Mouse (Mus musculus): ENCODE data around the gene Lmbr1.

Lmbr1 gene

DNA sequence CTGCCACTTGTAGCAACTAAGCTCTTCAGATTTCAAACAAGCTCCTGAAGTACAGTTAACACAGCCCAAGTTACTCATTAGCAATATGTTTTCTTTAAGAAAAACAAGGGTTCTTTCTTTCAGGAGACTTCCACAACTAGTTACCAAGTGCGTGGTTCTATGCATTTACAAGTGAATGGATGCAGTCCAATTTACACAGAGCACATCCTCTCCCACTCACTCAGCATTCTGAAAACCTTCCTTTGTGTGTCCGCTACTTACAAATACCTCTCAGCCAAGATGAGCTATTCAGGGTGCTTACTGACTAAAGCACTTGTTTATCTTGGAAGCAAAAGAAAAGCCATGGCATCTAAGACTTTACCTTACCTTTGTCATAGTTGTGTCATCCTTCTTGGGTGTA lies 124.3 kb downstream of the Lmbr1 start:
- no peak for DNase-seq (ENCODE audit: low spot score)

- DNase-seq (ENCODE audit: low spot score), result no peak
Observed at GRCm38 (mm10) chr5:29251496-29251873, 126.7 kb downstream of the Lmbr1 start.

GRCm38 (mm10) chr5:29250795-29251495 lies 127.2 kb downstream of the Lmbr1 start:
- no peak for DNase-seq (ENCODE audit: low spot score)

GRCm38 (mm10) chr5:29244769-29245168 lies 133.4 kb downstream of the Lmbr1 start:
- DNase-seq (ENCODE audit: low spot score), result peak; percentile 12

GRCm38 (mm10) chr5:29238379-29238778 lies 139.8 kb downstream of the Lmbr1 start:
- no peak for DNase-seq (ENCODE audit: low spot score)

DNA sequence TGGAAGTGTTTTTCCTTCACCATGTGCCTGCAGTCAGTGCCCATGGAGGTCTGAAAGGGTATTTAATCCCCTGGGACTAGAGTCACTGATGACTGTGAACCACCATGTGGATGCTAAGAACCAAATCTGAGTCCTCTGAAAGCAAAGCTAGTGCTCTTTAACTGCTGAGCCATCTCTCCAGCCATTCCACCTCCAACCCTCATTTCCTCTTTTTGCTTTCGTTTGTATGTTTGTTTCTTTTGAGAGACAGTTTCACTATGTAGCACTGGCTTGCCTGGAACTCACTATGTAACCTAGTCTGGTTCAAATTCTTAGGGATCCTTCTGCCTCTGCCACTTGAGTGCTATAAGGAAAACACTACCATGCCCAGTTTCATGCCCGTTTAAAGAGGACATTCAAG lies 147.7 kb downstream of the Lmbr1 start:
- no peak for DNase-seq (ENCODE audit: low spot score)

- no peak for DNase-seq (ENCODE audit: low spot score)
Observed at GRCm38 (mm10) chr5:29224089-29224488, 154.1 kb downstream of the Lmbr1 start.

DNA sequence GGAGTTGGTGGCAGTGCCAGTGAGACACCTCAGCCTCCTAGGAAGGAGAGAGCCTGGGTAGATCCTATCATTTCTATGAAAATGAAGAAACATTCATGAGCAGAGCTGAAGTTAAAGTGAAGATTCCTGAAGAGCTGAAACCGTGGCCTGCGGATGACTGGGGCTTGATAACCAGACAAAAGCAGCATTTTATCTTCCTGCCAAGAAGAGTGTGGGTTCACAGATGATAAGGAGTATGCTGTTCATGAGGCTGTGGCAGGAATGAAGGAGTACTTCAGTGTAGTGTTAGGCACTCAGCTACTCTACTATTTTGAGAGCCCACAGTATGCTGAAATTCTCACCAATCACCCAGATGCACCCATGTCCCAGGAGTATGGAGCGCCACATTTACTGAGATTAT lies 160.2 kb downstream of the Lmbr1 start:
- DNase-seq (ENCODE audit: low spot score), result no peak

GRCm38 (mm10) chr5:29211980-29212555 lies 166.1 kb downstream of the Lmbr1 start:
- no peak for DNase-seq (ENCODE audit: low spot score)

GRCm38 (mm10) chr5:29205690-29206089 lies 172.5 kb downstream of the Lmbr1 start:
- no peak for DNase-seq (ENCODE audit: low spot score)

DNA sequence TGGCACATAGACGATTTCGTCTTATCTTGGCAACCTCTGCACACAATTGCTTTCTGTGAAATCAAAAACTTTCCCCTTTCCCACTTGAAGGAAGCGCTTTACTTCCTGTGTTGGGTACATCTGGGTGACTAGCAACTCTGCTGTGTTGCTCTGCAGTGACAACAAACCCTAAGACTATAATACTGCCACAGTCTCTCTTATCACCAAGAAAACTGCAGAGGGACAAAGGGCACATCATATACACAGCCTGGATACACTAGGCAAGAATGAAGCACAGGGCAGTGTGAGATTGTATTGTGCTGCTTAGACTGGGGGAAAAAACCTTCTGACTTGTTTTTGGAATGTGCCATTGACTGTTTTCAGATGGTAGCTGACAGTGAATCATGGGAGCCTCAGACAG lies 178.3 kb downstream of the Lmbr1 start:
- no peak for DNase-seq (ENCODE audit: low spot score)

DNA sequence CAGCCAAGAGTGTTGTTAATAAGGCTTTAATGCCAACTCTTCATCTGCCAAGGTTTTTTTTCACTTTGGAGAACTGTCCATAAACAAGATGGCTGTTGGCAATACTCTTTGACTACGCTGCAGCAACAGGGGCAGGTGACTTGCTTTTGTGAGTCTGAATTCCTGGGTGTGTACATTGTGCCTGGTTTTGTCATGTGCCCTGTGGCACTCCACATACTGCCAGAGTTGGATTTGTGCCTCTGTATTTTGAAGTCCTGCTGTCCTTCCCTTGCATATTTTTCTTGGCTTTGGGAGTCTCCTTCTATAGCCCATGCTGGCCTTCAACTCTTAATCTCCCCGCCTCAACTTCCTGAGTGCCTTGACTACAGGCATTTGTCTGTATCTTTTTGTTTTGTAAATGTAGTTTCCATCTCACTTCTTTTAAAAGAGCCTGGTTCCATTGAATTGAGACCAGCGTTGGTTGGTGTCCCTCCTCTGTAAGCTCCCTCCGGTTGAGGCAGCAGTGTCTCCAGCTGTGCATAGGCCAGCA lies 179.2 kb downstream of the Lmbr1 start:
- no peak for DNase-seq (ENCODE audit: low spot score)

GRCm38 (mm10) chr5:29197187-29197586 lies 181.0 kb downstream of the Lmbr1 start:
- no peak for DNase-seq (ENCODE audit: low spot score)

- DNase-seq (ENCODE audit: low spot score), result no peak
Observed at GRCm38 (mm10) chr5:29196264-29196658, 181.9 kb downstream of the Lmbr1 start.

GRCm38 (mm10) chr5:29195570-29196263 lies 182.5 kb downstream of the Lmbr1 start, which contains the start of gene Rnf32:
TSS of gene Rnf32 (plus strand) at chr5:29195992.
- peak; percentile 84 for DNase-seq (ENCODE audit: low spot score)

- no peak for DNase-seq (ENCODE audit: low spot score)
Observed at GRCm38 (mm10) chr5:29195231-29195569, 183.0 kb downstream of the Lmbr1 start.

GRCm38 (mm10) chr5:29186798-29187197 lies 191.4 kb downstream of the Lmbr1 start:
- DNase-seq (ENCODE audit: low spot score), result no peak

All from layer of hippocampus, adult 11-12 months (tissue).